Mouse (Mus musculus) CH12F3 (cell line): ENCODE measurements around the gene Sox6.

Source experiments
- in situ Hi-C: fragments of 300-500 bp; cut with MboI; formaldehyde crosslinking; loops from 2 replicates; pipeline ENCODE4 v1.14.3; 2020; ENCODE audit warnings: low sequenced_read_pairs

The Sox6 gene

DNA sequence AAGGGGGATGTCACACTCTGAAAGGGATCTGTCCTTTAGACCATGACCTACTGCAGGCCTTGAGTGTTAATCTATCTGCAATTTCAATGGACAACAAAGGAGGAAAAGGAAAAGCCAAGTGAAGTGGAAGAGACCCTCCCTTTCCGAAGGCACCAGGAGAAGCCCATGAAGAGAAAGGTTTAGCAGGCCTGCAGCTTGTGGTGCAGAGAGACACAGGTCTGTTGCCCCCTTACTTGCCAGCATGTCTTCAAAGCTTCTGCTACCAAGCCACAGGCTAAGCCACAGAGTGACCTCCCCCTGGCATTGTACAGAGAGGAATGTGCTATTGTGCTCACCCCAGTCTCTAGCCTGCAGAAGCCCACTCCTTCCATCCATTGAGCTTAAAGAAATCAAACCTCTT lies 135.2 kb downstream of the Sox6 start:
- in situ Hi-C loops: no loop called here

DNA sequence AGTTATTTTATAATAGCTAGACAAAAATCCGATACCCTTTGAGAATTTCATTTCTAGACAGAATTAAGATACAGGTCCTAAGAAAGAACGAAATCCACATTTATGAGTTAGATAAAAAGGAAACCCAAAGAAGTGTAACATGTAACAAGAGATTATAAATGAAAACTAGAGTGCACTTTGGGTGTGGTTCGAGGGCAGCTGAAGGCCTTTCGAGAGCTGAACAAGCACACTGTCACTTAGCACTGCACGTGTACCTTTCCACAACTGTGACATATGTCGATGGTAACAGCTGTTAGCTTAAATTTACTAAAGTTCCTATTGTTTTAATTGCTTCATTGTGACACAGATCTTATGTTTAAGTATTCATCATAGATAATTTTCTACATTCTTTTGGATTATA lies 142.8 kb downstream of the Sox6 start:
- in situ Hi-C loops: no loop called here

DNA sequence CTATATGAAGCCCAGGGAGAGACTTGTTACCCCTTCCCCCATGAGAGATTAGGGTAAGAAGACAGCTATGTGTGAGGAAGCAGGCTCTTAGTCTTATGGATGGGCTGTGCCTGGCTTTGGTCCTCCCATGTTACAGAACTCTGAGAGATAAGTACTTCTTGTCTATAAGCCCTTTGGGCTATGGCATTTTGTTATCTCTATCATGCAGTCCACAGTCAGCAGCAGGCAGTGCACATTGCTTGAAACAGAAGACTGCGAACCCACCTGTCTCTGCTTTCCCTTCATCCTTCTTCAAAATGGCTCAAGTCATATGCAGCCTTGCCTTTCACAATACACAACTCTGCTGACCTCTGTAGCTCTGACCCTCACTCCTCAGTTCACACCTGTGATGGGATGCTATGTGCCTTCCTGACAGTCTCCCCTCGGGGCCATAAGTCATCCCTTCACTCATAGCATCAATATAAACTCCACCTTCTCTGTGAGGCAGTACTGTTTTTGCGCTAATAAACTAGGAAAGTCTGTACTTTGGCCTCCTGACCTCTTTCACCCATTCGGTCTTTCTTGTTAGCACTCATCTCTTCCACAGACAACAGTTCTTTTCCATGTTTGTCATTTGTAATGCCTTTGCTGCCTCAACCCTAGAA lies 143.4 kb downstream of the Sox6 start:
- in situ Hi-C loops: no loop called here

DNA sequence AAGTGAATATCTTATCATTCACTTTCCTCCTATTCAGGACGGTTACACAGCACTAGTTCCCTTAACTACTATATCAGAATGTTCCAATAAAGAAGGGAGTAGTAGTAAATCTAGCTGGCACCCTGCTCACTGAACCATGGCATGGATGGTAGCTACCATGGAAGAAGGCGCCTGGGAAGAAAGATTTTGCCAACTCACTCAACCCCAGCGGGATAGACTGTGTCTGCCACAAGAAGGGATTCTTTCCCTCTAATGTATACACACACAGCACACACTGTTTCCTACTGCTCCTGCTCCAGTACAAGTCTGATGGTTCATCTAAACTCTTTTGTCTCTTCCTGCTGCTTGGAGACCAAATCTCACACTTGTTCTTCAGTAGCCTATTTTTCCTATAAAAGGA lies 147.1 kb downstream of the Sox6 start:
- in situ Hi-C loops: no loop called here

DNA sequence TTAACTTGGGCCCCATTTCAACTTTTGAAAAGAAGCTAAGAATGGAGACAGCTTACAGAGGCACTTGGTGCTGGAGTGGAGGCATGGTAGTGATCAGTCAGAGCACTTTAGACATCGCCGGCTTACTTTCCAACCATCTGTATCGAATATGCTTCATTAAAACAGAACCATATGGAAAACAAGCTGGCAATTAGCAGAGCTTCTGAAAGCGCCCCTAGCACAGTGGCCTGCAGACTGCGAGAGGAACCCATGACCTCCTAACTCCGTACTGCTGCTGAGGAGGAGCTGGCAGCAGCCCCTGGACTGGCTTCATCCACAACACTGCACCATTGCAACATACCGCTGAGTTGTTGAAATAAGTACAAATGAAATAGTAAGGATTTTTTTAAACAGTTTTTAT lies 148.7 kb downstream of the Sox6 start:
- in situ Hi-C loops: no loop called here

DNA sequence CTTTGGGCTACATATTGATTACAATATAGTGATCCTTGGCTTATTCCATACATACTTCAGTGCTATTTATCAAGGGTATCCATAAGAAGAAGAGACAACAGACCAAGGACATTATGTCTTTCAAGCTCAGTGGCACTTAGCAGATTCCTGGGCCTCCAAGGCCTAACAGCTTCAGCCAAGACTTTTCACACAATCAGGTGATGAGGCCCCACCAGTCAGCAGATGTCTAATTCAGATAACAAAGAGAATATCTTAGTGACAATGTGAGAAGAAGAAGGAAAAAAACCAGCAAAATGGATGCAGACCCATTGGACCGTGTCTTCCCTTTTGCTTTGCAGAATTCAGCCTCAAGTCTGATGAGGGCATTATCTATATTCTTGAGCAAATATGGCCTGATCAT lies 150.0 kb downstream of the Sox6 start:
- in situ Hi-C loops: no loop called here

DNA sequence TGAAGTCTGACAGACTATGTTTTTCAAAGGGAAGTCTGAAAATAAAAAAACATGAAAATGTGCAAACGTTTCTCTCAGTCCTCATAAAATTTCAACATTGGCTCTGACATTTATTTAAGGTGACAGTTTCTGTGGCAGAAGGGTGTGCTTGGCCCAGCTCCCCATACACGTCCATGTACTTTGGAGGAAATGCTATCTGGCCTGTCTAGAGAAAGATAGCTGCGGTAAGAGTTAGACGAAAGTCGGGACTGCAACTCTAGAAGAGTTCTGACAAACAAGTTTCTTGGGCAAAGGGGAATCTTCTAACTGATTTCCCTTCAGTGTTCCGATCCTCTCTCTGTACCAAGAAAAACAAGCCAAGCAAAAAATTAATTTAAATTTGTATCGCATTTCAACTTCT lies 150.5 kb downstream of the Sox6 start:
- in situ Hi-C loops: no loop called here

DNA sequence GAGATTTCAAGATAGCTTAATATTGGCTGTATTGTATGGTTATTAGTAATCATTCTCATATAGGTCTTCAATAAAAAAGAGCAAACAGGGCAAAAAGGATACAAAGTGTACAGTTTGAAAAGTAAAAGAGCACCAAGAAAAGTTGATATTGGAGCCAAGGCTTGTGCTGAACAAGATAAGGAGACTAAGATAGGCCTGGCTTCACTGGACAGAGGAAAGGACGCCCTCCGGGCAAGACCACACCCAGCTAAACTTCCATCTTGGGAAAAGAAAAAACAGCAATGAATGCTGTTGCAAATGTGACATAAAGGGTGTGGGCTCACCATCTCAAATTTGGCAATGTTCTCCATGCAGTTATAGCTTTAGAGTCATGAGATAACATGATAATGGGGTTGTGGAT lies 165.7 kb downstream of the Sox6 start:
- in situ Hi-C loops: no loop called here

DNA sequence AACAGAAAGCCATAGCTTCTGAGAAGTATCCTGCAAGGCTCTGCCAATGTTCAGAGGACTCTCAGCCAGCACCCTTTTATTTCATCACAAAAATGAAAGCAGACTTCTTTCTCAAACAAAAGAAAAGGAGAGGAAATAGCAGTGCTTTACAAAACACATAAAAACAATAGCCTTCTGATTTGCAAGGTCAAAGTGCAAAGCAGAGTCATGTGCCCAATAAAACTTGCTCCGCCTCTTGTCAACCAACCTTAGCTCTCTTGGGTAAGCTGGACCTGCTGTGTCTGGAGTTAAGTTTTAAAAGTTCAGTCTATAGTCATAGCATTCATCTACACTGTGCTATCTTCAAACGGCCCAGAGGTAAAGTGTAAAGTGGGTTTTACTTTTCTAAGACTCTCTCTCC lies 170.1 kb downstream of the Sox6 start:
- in situ Hi-C loops: no loop called here

DNA sequence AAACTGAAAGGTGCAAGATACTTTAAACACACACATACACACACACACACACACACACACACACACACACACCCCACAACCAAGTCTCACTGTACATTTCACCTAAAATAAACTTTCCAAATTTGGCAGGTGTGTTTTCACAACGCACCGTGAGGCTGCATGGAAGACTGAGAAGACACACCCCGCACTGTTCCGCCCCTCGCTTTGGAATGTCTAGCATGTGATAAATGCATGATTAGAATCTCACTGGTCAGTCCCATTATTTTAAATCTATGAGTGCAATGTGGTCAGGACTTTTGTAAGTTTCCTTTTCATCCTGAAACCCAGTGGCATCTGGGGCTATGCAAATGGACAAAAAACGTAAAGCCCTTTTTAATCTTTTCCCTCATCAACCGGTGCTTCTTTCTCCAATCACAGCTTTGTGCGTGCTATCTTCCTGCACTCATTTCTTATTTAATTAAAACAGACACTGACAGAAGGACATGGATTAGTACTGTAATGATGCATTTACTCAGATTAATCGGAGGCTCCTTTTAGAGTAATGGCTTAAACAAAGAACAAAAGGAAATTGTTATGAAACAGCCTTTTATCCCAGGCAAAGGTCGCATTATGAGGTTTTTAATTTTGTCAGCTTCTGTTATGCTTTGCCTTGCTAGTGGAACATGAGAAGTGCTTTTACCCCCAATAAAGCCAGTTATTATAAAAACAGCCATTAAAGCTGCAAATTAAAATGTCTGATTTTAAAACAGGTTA lies 170.9 kb downstream of the Sox6 start:
- in situ Hi-C loops: no loop called here

DNA sequence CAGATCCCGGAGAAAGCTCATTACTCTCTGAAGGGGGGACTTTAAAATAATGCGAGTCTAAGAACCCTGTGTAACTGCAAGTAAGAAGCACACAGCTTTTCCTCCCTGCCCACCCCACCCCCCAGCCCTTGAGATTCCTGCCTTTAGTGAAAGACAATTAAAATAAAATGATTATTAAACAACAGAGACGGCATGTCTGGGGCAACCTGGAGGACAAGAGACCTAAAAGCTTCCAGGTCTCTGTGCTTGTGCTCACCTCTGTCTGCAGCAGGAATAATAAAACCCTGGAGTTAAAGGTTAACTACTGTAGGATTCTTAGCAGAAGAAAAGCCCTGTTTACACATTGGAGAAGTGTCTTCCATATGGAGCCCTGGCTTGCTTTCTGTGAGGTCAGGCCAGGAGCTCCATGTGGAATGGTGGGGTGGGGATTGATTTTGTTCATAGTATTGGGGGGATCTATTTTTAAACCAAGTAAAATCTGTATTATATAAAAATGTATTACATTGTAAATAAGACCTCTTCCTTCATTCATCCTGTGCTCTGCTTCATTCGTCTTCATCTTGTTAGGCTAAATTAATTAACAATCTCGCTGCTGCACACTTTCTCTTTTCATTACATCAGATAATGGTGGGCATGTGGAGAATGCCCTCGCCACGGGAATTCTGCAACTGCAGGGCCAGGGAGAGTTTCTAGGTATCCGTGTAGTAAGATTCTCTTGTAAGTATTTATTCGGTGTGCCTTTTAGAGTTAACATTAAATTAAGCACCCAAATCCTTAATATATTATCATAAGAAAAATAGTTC lies 171.7 kb downstream of the Sox6 start:
- in situ Hi-C loops: no loop called here

DNA sequence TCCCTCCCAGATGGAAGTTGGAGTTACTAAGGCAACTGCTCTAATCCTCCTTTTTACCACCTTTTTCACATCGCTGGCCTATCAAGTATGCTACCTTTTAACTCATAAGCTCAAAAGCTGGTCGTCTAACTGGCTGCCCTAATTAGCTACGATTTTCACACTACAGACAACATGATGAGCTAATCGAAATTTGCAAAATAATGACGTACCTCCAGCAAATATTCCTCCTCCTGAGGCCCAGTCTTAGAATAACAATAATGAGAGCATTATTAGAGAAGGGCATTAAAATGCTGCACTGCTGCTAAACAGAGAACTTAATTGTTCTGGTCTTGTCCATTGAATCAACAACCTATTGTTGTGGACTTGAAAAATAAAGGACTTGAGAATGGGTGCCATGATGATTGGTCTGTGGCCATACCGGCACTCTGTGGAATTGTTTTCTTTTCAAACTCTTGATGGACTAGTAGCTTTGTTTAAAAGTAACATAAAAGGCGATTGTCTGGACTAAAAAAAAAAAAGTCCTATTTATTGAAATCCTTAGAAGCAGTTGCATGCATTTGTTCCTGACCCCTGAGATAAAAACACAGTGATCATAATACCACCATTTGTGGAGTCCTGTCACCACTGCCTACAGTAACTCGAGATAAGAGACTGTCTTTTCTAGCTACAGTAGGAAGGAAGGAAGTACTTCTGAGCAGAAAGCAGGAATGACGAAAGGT lies 172.5 kb downstream of the Sox6 start:
- in situ Hi-C loops: no loop called here

DNA sequence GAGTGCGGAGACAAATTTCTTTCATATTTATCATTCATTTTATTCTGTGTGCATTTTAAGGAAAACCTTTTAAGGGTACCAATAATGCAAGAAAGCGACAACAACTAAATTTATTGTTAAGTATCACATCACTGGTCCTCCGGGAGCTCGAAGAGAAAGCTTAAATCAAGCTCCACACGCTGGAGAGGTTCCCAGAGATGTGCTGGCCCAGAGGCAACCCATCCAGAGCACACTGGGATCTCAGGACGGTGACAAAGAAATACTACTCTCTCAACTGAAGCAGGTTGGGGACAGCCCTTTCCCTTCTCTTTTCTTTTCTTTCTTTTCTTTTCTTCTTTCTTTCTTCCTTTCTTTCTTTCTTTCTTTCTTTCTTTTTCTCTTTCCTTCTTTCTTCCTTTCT lies 173.4 kb downstream of the Sox6 start:
- in situ Hi-C loops: no loop called here

DNA sequence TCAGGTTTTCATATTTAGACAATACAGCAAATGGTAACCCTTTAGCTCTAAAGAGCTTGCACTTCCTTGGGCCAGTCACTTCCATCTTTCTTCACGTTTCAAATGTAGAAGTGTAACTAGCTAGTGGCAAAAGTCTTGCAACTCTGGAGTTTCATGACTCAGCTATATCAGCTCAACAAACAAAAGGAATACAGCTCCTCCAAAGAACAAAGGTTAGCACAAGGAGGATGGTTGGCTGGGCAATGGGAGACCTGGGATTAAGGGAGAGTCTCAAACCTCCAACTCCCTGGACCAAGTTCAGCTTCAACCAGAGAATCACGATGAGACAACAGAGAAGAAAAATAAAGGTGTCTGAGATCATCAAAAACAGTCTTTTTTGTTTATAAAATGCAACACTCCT lies 174.2 kb downstream of the Sox6 start:
- in situ Hi-C loops: no loop called here

DNA sequence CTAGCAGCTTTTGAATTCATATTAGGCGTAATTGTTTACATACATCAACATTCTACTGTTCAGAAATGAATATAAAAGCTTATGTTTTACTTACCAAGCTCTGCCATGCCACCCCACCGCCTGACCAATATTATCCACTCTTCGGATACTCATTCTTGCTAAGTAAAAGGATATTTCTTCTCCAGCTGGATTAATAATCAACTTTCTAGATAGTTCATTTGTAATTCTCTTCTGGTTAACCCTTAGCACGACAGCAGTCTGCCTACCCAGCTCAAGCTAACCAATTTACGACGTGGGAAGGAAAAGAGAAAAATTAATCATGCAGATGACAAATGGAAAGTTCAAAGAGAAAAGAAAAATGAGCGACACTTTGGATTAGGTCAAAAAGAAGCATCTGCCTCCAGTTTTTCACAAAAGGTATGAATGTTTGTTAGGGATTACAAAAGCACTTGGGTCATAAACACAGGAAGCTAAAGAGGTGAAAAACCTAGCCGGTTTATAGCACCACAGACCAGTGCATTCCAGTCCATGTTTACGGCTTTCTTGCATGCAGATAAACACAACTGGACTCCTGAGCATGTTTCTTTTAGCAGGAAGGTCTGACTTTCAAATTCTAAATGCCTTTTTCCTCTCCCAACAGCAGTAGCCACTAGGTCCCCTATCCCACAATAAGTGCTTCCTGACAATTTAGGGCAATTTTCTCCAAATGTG lies 178.8 kb downstream of the Sox6 start:
- in situ Hi-C loops: no loop called here

DNA sequence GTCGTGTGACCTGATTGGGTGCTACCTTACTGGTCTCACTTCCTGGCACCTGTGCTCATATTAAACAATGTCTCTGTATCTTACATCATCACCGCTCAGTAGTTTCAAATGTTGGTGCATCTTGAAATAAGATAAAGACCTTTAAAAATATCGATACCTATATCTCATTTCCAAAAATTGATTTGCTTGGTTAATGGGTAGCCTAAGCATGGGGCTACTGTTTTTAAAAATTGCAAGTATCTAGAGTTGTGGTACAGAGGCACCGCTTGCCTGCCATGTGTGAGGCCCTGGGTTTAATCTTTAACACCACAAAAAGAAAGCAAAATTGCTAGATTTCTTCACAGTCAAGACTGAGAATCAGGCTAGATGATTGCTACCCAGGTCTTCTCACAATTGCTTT lies 187.5 kb downstream of the Sox6 start:
- in situ Hi-C loops: no loop called here

DNA sequence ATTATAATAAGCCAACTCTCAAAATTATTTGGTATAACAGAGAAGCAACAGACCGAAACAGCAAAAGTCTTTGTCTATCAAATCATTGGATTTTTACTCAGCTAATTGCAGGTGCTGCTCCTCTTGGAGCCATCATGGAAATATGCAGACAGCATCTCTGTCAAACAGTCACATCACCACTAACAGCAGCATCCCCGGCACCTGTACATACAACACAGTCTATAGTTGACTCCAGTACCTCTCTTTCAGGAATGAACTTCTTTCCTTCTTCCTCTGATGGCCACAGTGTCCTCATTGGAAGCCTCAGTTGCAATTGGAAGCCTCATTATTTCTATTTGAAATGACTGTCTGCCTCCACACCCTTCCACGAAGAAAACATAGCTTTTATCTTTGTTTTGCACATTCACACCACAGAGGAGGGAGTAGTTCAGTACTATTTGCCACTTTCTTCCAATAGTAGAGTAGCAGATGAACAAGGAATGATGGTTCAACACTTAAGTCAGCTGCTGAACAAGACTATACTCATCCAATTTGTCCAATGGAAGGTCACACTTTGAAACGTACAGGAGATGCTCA lies 192.7 kb downstream of the Sox6 start:
- in situ Hi-C loops: no loop called here

DNA sequence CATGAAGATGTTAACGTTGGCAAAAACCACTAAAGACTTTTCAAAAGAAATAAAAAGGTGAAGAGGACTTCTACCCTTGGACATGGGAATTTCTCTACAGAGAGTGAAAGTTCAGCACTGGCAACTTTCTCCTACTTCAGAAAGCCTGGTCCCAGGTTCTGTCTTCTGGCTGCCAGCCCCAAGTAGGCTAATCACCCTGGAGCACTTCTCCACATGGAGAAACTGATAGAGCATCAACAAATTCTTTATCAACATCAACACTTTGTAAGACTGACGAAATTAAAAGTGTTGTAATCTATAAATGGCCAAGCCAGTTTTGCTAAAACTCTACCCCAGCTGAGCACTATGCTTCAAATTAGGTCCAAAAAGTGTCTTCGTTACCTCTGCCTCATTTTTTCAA lies 193.7 kb downstream of the Sox6 start:
- in situ Hi-C loops: no loop called here

DNA sequence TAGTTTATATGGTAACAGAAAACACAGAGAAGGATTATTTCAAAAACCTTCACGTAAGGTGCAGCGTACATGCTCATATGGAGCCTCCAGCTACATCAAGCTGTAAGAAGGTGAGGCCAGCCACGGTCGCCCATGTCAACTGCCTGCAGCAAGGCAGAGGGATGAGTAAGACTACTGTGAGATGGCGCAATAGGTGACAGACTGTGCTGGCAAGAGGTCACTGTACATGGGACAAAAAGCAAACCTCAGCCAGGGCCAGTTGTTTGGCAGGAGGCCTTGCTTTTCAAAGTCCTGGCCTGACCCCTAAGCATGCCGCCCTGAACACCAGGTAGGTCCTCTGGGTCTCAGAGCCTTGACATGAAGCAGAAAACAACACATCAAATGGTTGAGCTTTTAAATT lies 194.2 kb downstream of the Sox6 start:
- in situ Hi-C loops: no loop called here

DNA sequence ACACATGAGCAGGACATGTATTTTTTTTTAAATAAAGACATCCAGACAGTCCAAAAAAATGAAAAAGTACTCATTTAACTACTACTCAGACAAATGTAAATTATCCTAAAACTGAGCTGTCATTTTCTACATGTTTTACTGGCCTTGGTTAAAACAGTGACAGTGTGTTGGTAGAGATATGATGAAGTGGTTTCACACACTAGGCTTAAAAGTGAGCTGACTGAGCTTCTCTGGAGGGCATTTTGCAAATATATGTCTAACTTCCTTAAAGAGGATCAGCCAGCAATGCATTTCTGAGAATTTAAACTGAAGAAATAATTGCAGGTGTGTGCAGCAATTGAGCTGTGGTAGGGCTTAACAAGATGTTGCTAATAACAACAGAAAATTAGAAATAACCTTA lies 196.3 kb downstream of the Sox6 start:
- in situ Hi-C loops: no loop called here
